Mouse (Mus musculus): ENCODE measurements at regions not wholly inside any gene's neighbourhood (a gene's known extent, or its start where the extent isn't known, plus 50 kb on each side); places are given as distances from the start of the nearest gene placed in this dataset.

DNA sequence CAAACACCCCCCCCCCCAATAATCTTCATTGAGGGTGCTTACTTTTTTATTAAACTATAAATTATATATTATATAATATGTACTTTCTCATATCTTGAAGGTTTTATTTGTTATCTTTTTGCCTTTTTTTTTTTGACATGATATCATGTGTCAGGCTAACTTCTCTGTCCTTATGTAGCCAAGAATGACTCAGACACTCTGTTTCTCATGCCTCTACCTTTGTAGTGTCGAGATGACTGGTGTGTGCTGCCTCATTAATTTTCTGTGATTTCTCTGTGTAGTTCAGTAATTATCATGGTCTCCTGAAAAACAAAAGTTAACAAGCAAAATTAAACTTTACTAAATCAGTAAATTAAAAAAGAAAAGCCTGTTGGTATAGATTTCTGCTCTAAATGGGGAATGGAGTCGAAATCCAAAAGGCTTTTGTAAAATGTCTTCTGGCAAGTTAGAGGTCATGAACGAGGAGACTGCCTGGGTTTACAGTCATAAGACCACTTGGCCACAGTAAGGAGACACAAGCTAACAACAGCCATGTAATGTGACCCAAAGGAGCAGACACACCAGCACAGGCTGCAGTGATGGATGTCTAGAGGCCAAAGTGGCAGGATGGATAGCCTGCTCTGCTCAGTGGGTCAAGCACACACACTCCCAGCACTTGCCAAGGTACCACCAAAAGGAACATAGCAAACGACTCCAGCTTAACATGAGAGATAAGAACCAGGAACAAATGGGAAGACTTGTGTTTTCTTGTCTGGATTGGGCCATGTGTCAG, 53.2 kb upstream of the C1qtnf3 start:
- no peak for ATAC-seq (ENCODE audit: low FRiP score)
- H3K9me3 ChIP-seq, result no peaks in the 10 kb centered on the region
- no peak overlapping the region for H3K4me2 ChIP-seq
- no peaks in the 10 kb centered on the region for H3K4me1 ChIP-seq
- WGBS, result 62% methylated on average over 4 of the region's 4 CpGs
- H3K27me3 ChIP-seq, result no peaks in the 10 kb centered on the region
- no peaks in the 10 kb centered on the region for H3K36me3 ChIP-seq (replicated peaks)
- no peak overlapping the region for H3K27ac ChIP-seq
- H3K9ac ChIP-seq, result no peak overlapping the region
- H3K4me3 ChIP-seq (replicated peaks), result no peak overlapping the region

DNA sequence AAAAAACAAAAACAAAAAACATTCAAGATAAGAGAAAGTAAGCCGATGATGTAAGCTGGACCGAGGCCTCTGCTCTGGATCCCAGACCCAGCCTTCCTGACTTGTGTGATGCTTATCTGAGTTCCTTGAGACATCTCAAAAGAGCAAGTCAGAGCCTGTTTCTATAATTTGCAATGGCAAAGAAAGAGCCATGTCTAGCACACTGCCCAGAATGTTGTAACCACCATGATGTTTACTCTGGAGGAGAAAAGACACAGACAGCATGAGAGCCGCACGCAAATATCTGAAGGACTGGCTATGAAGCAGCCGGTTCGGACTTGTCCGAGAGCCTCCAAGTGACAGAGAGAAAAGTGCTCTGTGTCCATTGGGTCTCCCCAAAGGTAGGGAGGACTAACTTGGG, 52.2 kb upstream of the C1qtnf3 start:
- ATAC-seq (ENCODE audit: low FRiP score), result no peak
- no peak overlapping the region for H3K4me2 ChIP-seq
- H3K27ac ChIP-seq, result no peak overlapping the region
- no peak overlapping the region for H3K9ac ChIP-seq
- no peaks in the 10 kb centered on the region for H3K9me3 ChIP-seq
- no peak overlapping the region for H3K4me3 ChIP-seq (replicated peaks)
- no peaks in the 10 kb centered on the region for H3K36me3 ChIP-seq (replicated peaks)
- H3K27me3 ChIP-seq, result no peaks in the 10 kb centered on the region
- 93% methylated on average over 7 of the region's 7 CpGs for WGBS
- no peaks in the 10 kb centered on the region for H3K4me1 ChIP-seq

DNA sequence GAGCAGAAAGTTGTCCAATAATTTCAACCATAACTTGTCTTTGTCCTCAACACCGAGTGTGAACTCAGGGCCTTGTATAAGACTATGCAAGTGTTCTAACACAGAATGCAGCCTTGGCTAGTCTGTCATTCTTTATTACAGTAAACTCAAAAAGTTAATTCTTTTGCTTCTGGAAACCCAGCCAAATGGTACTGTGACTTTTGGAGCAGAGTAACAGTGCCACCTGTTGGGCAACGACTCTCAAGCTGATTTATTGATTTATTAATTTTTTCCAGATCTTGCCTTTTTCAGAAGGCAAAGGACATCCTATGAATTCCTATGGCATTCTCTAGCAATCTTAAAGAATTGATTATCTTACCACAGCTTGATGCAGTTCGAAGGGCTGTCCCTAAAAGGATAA, 51.1 kb upstream of the C1qtnf3 start:
- no peak overlapping the region for H3K4me2 ChIP-seq
- H3K9ac ChIP-seq, result no peak overlapping the region
- no peak overlapping the region for H3K4me3 ChIP-seq (replicated peaks)
- ATAC-seq (ENCODE audit: low FRiP score), result no peak
- H3K4me1 ChIP-seq, result no peaks in the 10 kb centered on the region
- H3K27me3 ChIP-seq, result no peaks in the 10 kb centered on the region
- H3K9me3 ChIP-seq, result no peaks in the 10 kb centered on the region
- 61% methylated on average over 3 of the region's 3 CpGs for WGBS
- H3K36me3 ChIP-seq (replicated peaks), result no peaks in the 10 kb centered on the region
- no peak overlapping the region for H3K27ac ChIP-seq

DNA sequence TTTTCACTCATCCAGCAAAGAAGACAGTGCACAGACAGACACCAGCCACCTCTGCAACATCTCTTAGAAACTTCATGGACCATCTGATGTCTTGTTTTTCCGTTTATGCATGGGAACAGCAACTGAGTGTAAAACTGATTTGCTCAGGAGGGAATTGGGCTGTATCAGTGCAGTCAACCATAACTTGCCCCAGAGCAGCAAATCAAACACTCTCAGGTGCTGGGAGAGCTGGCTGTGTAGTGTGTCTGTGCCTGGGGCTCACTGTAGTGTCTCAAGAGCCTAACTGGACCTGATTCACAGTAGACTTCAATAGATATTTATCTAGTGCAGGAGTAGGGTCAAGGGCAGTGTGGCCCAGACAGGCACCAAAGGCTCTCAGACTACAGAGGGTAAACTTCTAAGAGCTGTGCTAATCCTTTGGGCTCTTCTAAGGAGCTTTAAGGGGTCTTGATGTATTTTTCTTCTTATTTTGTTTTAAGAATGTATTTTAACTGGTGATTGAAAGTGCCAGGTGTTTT, 50.3 kb upstream of the C1qtnf3 start:
- H3K4me1 ChIP-seq, result no peaks in the 10 kb centered on the region
- no peak overlapping the region for H3K4me3 ChIP-seq (replicated peaks)
- no peak overlapping the region for H3K27ac ChIP-seq
- 74% methylated on average over 1 of the region's 1 CpGs for WGBS
- ATAC-seq (ENCODE audit: low FRiP score), result no peak
- H3K9ac ChIP-seq, result no peak overlapping the region
- H3K36me3 ChIP-seq (replicated peaks), result no peaks in the 10 kb centered on the region
- no peak overlapping the region for H3K4me2 ChIP-seq
- no peaks in the 10 kb centered on the region for H3K9me3 ChIP-seq
- H3K27me3 ChIP-seq, result no peaks in the 10 kb centered on the region
